Mouse (Mus musculus): ENCODE results near the gene Dennd5b.

Dennd5b gene

DNA sequence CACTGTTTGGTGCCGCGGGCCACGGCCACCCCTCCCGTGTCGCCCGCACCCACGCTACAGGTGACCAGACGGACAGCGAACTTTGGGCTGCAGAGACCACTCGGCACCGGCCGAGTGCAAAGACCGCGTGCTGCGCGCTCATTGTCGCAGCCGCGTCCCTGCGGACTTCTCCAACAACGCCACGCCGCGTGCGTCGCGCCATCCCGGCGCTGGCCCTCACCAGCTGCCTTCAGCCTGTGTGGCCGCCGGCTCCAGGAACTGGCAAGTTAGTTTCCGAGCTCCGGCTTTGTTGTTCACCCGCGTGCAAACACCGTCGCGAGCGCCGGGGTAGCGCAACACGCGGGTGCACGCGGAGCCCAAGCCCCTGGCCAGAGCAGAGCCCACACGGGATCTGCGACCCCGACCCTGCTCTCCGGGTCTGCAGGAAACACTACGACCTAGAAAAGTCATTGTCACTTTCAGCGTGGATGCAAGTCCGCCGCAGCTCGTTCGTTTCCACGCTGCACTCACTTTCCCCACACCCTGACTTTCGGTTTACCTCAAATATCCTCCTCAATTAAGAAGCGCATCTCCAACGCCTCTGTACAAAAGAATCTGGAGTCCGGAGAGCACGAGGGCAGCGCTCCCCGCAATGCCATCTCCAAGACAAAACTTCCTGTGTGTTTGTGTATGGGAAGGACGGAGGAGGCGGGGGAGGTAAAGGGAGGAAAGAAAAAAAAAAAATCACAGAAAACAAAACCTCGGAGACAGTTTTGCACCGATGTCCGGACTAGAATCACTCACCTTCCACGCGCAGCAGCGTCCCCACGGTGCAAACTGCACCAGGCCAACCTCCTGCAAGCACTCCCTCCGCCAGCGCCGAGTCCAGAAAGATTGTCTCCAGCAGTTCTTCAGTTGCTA, 155.7 kb downstream of the Dennd5b start:
- DNase-seq: peak in 1 of 2 experiments; percentile 64

DNA sequence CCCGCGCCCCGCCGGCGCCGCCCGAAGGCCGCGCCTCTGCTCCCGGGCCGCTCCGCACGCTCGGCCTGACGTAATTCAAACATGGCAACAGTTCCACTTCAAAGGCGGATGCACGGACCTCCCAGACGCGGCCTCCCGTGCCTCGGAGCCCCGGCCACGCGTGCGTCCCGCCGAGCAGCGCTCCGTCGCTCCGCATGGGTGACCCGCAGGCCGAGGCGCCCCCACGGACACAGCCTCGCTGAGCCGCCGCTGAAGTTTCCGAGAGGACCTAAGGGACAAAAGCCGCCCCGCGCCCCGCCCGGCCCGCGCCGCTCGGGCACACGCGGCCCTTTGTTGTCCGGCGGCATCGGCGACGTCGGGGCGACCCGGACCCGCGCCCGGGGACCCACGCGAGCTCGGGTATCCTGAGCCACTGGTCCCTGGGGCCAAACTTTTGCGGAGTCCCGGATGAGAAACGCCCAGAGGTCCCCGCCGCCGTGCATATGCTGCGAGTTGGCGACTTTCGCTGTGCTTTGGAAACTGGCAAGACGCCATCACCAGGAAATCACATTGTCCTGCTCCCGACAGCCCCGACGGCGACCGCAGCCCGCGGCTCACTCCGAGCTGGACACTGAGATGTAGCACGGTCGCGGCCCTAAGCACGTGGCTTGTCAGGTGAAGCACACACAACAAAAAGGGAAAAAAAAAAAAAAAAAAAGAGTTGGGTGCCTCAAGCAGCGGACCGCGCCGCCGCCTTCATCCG, 156.5 kb downstream of the Dennd5b start:
- DNase-seq: peak; percentile 66 to 81

DNA sequence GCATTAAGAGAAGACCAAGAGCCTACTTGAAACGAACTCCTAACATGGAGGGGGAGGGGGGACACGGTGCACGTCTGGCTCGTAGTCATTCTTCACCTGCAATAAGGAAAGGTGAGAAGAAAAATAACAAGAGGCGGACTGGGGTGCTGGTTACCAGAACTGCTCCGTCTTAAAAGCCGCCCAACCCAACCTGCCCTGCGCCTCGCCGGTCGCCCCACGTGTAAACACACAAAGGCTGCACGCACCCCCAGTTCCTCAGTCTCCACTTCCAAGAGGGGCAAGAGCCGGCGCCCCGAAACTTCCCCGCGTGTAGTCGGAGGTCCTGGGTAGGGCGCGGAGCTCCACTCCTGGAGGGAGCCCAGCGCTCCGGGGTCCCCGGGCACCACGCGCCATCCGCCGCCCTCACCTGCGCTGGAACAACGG, 157.1 kb downstream of the Dennd5b start:
- DNase-seq: no peak

DNA sequence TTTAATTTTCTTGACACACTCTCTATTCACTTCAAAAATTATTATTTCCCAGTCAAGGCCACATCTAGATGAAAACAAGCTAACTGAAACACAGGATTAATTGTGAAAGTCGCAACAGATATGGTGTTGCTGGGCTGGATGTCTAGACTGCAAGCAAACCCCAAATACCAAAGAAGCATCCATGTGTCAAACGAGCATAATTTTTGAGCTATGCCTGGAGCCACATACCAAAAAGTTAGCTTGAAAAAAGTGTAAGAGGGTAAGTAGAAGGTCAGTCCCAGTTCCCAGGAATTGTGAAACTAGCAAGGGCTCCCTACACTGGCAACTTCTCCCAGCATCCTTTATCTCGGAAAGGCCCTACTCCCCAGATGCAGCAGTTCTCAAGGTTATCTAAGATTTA, 157.8 kb downstream of the Dennd5b start:
- peak; percentile 5 to 10 for DNase-seq

DNA sequence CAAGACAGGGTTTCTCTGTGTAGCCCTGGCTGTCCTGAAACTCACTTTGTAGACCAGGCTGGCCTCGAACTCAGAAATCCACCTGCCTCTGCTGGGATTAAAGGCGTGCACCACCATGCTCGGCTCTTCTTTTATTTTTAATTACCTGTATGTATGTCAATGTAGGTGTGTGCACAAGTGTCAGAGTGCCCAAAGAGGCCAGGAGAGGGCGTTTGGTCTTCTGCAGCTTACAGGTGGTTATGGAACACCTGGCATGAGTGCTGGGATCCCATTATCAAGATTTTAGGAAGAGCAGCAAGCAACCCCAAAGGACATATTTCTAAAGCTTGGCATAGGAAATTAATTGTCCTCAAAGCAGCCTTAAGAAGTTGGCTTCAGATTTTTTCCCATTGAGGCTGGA, 159.1 kb downstream of the Dennd5b start:
- DNase-seq: no peak

DNA sequence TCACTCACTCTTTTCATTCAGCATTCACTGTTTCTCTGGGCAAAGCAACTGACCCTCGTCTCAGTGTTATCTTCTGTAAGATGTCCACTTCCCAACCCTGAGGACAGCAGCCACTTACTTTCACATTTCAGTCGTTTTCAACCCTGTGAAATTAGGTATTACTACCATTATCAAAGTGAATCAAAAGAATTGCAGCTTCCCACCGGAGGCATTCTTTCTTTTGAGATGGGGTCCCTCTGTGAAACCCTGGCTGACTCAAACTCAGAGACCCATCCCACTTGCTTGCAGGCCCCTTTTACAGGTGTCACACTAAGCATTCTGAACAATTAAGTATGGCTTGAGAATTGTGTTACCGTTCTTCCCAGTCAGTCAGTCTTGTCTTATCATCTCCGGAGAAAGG, 159.6 kb downstream of the Dennd5b start:
- no peak for DNase-seq

DNA sequence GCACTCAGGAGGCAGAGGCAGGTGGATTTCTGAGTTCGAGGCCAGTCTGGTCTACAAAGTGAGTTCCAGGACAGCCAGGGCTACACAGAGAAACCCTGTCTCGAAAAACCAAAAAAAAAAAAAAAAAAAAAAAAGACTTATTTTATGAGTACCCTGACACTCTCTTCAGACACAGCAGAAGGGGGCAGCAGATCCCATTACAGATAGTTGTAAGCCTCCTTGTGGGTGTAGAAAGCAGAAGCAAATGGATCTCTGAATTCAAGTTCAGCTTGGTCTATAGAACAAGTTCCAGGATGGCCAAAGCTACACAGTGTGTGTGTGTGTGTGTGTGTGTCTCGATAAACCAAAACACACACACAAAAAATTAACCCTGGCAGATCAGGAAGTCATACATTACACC, 161.1 kb downstream of the Dennd5b start:
- DNase-seq: peak in 1 of 2 experiments; percentile 35

Data from kidney, postnatal 36 days (tissue).